Mouse (Mus musculus): ENCODE measurements at regions not wholly inside any gene's neighbourhood (a gene's known extent, or its start where the extent isn't known, plus 50 kb on each side); places are given as distances from the start of the nearest gene placed in this dataset.

DNA sequence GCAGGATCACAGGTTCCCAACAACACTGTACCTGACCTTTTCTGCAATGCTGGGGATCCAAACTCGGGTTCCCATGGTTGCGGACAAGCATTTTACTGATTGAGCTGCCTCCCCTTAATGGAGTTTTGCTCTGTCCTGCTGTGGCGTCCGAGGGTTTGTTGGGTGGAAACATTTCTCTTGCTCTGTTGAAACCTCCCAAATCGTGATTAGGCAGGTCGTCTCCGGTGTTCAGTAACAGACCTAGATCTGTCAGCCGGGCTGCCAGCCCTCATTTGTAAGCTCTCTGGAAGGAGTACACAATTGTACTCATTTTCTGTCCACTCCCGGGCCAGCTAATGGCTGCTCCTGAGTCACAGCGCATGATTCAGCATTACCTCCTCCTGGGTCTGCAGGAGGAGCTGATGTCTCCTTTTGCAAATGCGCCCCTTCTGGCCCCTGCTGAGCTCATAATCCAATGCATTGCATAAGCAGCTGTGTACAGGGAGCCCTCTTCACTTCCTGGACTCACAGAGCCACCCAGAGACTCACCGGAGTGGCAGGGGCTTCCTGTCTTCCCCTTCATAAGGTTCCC is 49.8 kb upstream of the Sipa1l2 start:
- peak overlapping the region; percentile 76 for H3K27ac ChIP-seq (ENCODE audit: insufficient read depth, low read length)
- H3K4me3 ChIP-seq (ENCODE audit: insufficient read depth, low read length): no peak overlapping the region
- TF ChIP-seq CTCF (IDR thresholded peaks at IDR 0.05; ENCODE audit: borderline replicate concordance, insufficient read depth, low read length) (no peak), POLR2A (IDR thresholded peaks at IDR 0.05; ENCODE audit: low read depth, low read length) (no peak)
- H3K4me1 ChIP-seq (ENCODE audit: control insufficient read depth, insufficient read depth, low read length): peaks cover 8% of the 10 kb centered on the region; the same call in 1 of the 2 replicates

Data from embryonic fibroblast, embryonic 13.5 days (primary cell).